In the genomic region with DNA sequence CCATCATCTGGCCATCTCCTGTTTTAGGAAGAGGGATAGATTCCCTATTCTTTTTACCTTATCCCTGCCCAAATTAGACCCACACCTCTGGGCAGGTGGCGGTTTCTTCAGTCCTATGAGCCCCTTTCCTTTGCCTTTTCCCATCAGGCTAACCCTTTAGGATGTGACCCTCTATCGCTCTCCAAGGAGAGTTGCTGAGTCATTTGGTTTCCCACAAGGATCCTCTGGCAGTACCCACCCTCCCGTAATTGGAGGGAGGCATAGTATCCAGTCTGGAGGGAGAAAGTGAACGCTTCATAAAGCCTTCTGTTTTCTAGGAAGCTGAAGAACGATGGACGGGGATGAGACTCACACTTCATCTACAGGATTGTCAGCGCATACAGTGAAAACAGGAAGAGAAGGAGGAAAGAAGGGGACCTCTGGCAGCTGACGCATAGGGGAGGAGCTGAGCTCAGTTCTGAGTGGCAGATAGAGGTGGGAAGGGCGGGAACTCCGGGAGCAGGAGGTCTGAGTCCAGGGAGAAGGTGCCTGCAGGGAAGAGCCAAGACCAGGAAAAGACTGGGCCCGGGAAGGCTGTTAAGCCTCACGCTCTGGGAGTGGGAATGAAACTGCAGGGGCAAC, we compare ENCODE assay signal across 10 mouse cellular contexts.
DNase-seq lines count a peak whose midpoint lies in the region; ATAC-seq and TF ChIP-seq lines count a peak whose summit lies in the region.
"Had no signal": no experiment of that assay in that cellular context is flagged by ENCODE, and none has a peak within 500 bp of the region (broad histone marks: within the 10 kb centered on the region; RNA-seq: fewer than 3 reads in every experiment).

No protein-coding gene starts in this region.

- no peak overlapping the region for H3K9ac ChIP-seq in forebrain, postnatal 0 days
- H3K9ac ChIP-seq in forebrain, embryonic 16.5 days (replicated peaks; ENCODE audit: low read depth, low read length): no peak overlapping the region
- H3K9ac ChIP-seq in kidney, embryonic 14.5 days (ENCODE audit: low read depth, low read length): peak overlapping the region; percentile 18; the same call in 1 of the 2 replicates
- no peak overlapping the region for H3K9ac ChIP-seq in lung, postnatal 0 days (replicated peaks; ENCODE audit: low read depth)
- H3K9ac ChIP-seq: midbrain, embryonic 12.5 days had no signal

- no peaks in the 10 kb centered on the region for H3K9me3 ChIP-seq in forebrain, postnatal 0 days (ENCODE audit: low read length)
- H3K9me3 ChIP-seq in forebrain, embryonic 16.5 days (ENCODE audit: control insufficient read depth, low read length): no peaks in the 10 kb centered on the region
- no peaks in the 10 kb centered on the region; the same call in 1 of the 2 replicates for H3K9me3 ChIP-seq in kidney, embryonic 14.5 days (ENCODE audit: control insufficient read depth, low read length)
- no peaks in the 10 kb centered on the region for H3K9me3 ChIP-seq in lung, postnatal 0 days (ENCODE audit: low read length)
- H3K9me3 ChIP-seq: G1E; midbrain, embryonic 12.5 days had no signal

- H3K36me3 ChIP-seq in forebrain, postnatal 0 days (ENCODE audit: insufficient read depth): no peaks in the 10 kb centered on the region
- no peaks in the 10 kb centered on the region for H3K36me3 ChIP-seq in forebrain, embryonic 16.5 days (ENCODE audit: control insufficient read depth, insufficient read depth)
- H3K36me3 ChIP-seq in kidney, embryonic 14.5 days (ENCODE audit: control insufficient read depth, insufficient read depth, low read length): no peaks in the 10 kb centered on the region
- no peaks in the 10 kb centered on the region for H3K36me3 ChIP-seq in lung, postnatal 0 days (ENCODE audit: insufficient read depth, low read length)
- H3K36me3 ChIP-seq: G1E; midbrain, embryonic 12.5 days had no signal

- H3K27me3 ChIP-seq in forebrain, postnatal 0 days (ENCODE audit: insufficient read depth, low read length): no peaks in the 10 kb centered on the region
- H3K27me3 ChIP-seq in forebrain, embryonic 16.5 days (replicated peaks; ENCODE audit: control insufficient read depth, insufficient read depth, low read length): no peaks in the 10 kb centered on the region
- H3K27me3 ChIP-seq in kidney, embryonic 14.5 days (ENCODE audit: control insufficient read depth, insufficient read depth, low read length): no peaks in the 10 kb centered on the region
- H3K27me3 ChIP-seq in lung, postnatal 0 days (replicated peaks; ENCODE audit: insufficient read depth, low read length): no peaks in the 10 kb centered on the region
- H3K27me3 ChIP-seq: midbrain, embryonic 12.5 days had no signal

- TF ChIP-seq EP300 in lung, postnatal 0 days (IDR thresholded peaks at IDR 0.05): no peak

- ATAC-seq in forebrain, postnatal 0 days: 0 out of 2 replicates have a peak, but pooled peaks have one; percentile 25
- no peak for ATAC-seq in forebrain, embryonic 16.5 days
- ATAC-seq in kidney, embryonic 14.5 days (ENCODE audit: low FRiP score, low TSS enrichment): peak; percentile 51
- peak; percentile 80 for ATAC-seq in lung, postnatal 0 days

- H3K4me1 ChIP-seq in forebrain, postnatal 0 days (ENCODE audit: insufficient read depth): no peaks in the 10 kb centered on the region
- no peaks in the 10 kb centered on the region for H3K4me1 ChIP-seq in forebrain, embryonic 16.5 days (replicated peaks; ENCODE audit: control insufficient read depth, insufficient read depth, low read length)
- peaks cover 13% of the 10 kb centered on the region; the same call in 1 of the 2 replicates for H3K4me1 ChIP-seq in kidney, embryonic 14.5 days (ENCODE audit: control insufficient read depth, insufficient read depth, low read length)
- no peaks in the 10 kb centered on the region for H3K4me1 ChIP-seq in lung, postnatal 0 days (ENCODE audit: insufficient read depth, low read depth, low read length)
- H3K4me1 ChIP-seq: midbrain, embryonic 12.5 days had no signal

- no peak overlapping the region for H3K4me2 ChIP-seq in forebrain, postnatal 0 days (ENCODE audit: low read depth)
- no peak overlapping the region for H3K4me2 ChIP-seq in forebrain, embryonic 16.5 days (ENCODE audit: low read length)
- H3K4me2 ChIP-seq in kidney, embryonic 14.5 days (replicated peaks; ENCODE audit: low read depth, low read length): peak overlapping the region; percentile 30; the same call in 1 of the 2 replicates
- peak overlapping the region; percentile 40 for H3K4me2 ChIP-seq in lung, postnatal 0 days (replicated peaks; ENCODE audit: low read depth, low read length)
- H3K4me2 ChIP-seq: midbrain, embryonic 12.5 days had no signal

- WGBS in forebrain, postnatal 0 days: 30% methylated on average over 12 of the region's 12 CpGs
- whole genome bisulfite sequencing in forebrain, embryonic 16.5 days: 27% methylated on average over 12 of the region's 12 CpGs
- WGBS in kidney, embryonic 14.5 days: 13% methylated on average over 12 of the region's 12 CpGs
- 11% methylated on average over 12 of the region's 12 CpGs for WGBS in lung, postnatal 0 days

- H3K4me3 ChIP-seq in forebrain, postnatal 0 days (ENCODE audit: low read depth, low read length): no peak overlapping the region
- H3K4me3 ChIP-seq in forebrain, embryonic 16.5 days (replicated peaks; ENCODE audit: low read length): no peak overlapping the region
- H3K4me3 ChIP-seq in kidney, embryonic 14.5 days (ENCODE audit: low read length): no peak overlapping the region
- H3K4me3 ChIP-seq in lung, postnatal 0 days (ENCODE audit: low read depth, low read length): no peak overlapping the region
- H3K4me3 ChIP-seq: midbrain, embryonic 12.5 days had no signal

- TF ChIP-seq CTCF in forebrain, postnatal 0 days (IDR thresholded peaks at IDR 0.05; ENCODE audit: low read depth): no peak
- no peak for TF ChIP-seq CTCF in lung, postnatal 0 days (IDR thresholded peaks at IDR 0.05)

- no peak overlapping the region for H3K27ac ChIP-seq in forebrain, postnatal 0 days (ENCODE audit: low read depth, low read length)
- H3K27ac ChIP-seq in forebrain, embryonic 16.5 days (ENCODE audit: low read length): no peak overlapping the region
- H3K27ac ChIP-seq in kidney, embryonic 14.5 days (ENCODE audit: low read depth, low read length): no peak overlapping the region
- no peak overlapping the region for H3K27ac ChIP-seq in lung, postnatal 0 days (ENCODE audit: low read length)
- H3K27ac ChIP-seq: midbrain, embryonic 12.5 days had no signal

- no peak for DNase-seq in forebrain, postnatal 0 days
- DNase-seq in embryo, embryonic 11 days: peak; percentile 45
- DNase-seq in lung, postnatal 0 days (ENCODE audit: low spot score): peak; percentile 62
- DNase-seq in frontal cortex, adult 2 months (ENCODE audit: extremely low spot score in 1 of 2, low spot score in 1 of 2): no peak
- DNase-seq in layer of hippocampus, postnatal 25 days (ENCODE audit: extremely low spot score in 1 of 2, low spot score in 1 of 2): no peak
- no peak for DNase-seq in spleen, postnatal 10 days (ENCODE audit: low spot score in 2 of 2)

Comparison
In these comparisons a context has a peak if more than half of its experiments do, and no peak if none do; other contexts are left out.
1. DNase-seq: peak in embryo, embryonic 11 days (single experiment) and lung, postnatal 0 days (single experiment); none in forebrain, postnatal 0 days (single experiment), frontal cortex, adult 2 months (0 of 2), layer of hippocampus, postnatal 25 days (0 of 2) and spleen, postnatal 10 days (0 of 2).
2. H3K4me2 ChIP-seq: peak in kidney, embryonic 14.5 days (single experiment) and lung, postnatal 0 days (single experiment); none in forebrain, postnatal 0 days (single experiment) and forebrain, embryonic 16.5 days (single experiment).